Mouse (Mus musculus) forebrain, embryonic 13.5 days (tissue): ENCODE measurements around the gene Arntl2. TPM values are rescaled to one million over a fixed set of nuclear protein-coding genes. Genes with fewer than 3 reads are reported as not detected.

Source experiments
- polyA plus RNA-seq: library from polyadenylated mRNA; unstranded; fragments of >200 nt; fragmentation: Nextera tagmentation; extraction: Ambion mirVana; gene quantifications from 2 replicates; pipeline ENCODE4 v1.2.1, GENCODE M21; 2015

Gene Arntl2
- polyA plus RNA-seq, 1 experiment from 2014 or later = 1.1 TPM

Other genes starting within 250 kb of the Arntl2 start
- gene Fgfr1op2, start 218.9 kb upstream of the Arntl2 start, polyA plus RNA-seq = 64.5 and 70.8 TPM in 2 replicates
- 74.2 and 81.4 TPM in 2 replicates for gene Ints13, start 218.2 kb upstream of the Arntl2 start, polyA plus RNA-seq
- gene Med21, start 153.5 kb upstream of the Arntl2 start, polyA plus RNA-seq = 134 and 136 TPM in 2 replicates
- 21.7 and 27.1 TPM in 2 replicates for gene Tm7sf3, start 153.2 kb upstream of the Arntl2 start, polyA plus RNA-seq
- 14.7 and 15.3 TPM in 2 replicates for gene Stk38l, start 71.1 kb upstream of the Arntl2 start, polyA plus RNA-seq
- gene Smco2, start 54.0 kb downstream of the Arntl2 start, polyA plus RNA-seq = not detected in 2 replicates
- 12.7 and 16.5 TPM in 2 replicates for gene Ppfibp1, start 92.4 kb downstream of the Arntl2 start, polyA plus RNA-seq
- 0.05 and 0.08 TPM in 2 replicates for gene 1700034J05Rik, start 158.4 kb downstream of the Arntl2 start, polyA plus RNA-seq
- 0.62 and 0.97 TPM in 2 replicates for gene Rep15, start 236.5 kb downstream of the Arntl2 start, polyA plus RNA-seq
- 99.0 and 112 TPM in 2 replicates for gene Mrps35, start 246.7 kb downstream of the Arntl2 start, polyA plus RNA-seq